Mouse (Mus musculus) gastrocnemius, adult 2 months (tissue): ENCODE data around the gene Mus81. TPM values are rescaled to one million over a fixed set of nuclear protein-coding genes. Genes with fewer than 3 reads are reported as not detected.
"Not testable (repeated sequence)": the region's sequence is repeated elsewhere in the genome, so short reads cannot be mapped to it uniquely, and the experiment has no call there.

Experiments
- DNase-seq: peaks from one replicate; pipeline ENCODE4 v3.0.0; 2022
- H3K27ac ChIP-seq: fragments of 200-600 bp; 2 replicates; pipeline ENCODE4 v1.8.1; 2022; ENCODE audit warnings: mild to moderate bottlenecking
- H3K4me3 ChIP-seq: fragments of 200-600 bp; 2 replicates; pipeline ENCODE4 v1.8.1; 2022; ENCODE audit warnings: mild to moderate bottlenecking, moderate library complexity
- CTCF ChIP-seq: fragments of 200-600 bp; IDR thresholded peaks from 2 replicates; pipeline ENCODE4 v1.8.1; 2022; ENCODE audit warnings: antibody characterized with exemption, mild to moderate bottlenecking, moderate library complexity
- intact Hi-C: fragments of 180-260 bp; cut with DNase I; formaldehyde crosslinking; loops from one replicate; pipeline ENCODE4 v1.15.1; 2025
- total RNA-seq, 2 experiments: library from RNA; stranded (reverse); gene quantifications; 2 replicates each; pipeline ENCODE4 v1.2.3; 2021

Mus81 gene
- total RNA-seq, 2 experiments from 2014 or later, result 20.1 to 23.3 TPM

DNA sequence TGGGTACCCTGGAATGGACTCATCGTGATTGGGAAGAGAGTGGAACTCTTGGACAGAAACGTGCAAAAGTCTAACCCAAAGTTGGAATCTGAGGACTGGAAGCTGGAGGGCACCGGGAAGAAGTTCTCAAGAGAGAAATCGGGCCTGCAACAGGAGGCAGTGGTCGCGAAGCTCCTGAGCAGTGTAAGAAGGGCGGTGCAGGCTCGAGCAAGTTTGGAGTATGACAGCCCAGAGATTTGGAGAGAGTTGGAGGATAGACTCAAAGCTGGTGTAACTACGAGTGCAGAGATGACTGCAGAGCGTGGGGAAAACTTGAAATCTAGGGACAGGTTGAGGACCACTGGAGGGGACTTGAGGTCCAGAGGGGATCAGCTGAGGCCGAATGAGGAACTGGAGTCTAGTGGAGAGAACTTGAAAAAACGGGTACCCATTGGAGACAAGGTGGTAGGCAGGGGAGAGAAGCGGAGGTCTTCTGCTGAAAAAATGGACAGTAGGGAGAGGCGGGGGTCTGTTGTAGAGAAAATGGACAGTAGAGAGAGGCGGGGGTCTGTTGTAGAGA lies 23.0 kb upstream of the Mus81 start:
- Histone ChIP-seq H3K27ac (peak overlapping the region; percentile 89), H3K4me3 (peak overlapping the region; percentile 93)
- no peak for DNase-seq
- TF ChIP-seq CTCF, result no peak
- intact Hi-C loops, result loop anchor here (2.0 kb wide), 1 partner anchor 20 kb away; the partner anchor contains the start of gene Cfl1

DNA sequence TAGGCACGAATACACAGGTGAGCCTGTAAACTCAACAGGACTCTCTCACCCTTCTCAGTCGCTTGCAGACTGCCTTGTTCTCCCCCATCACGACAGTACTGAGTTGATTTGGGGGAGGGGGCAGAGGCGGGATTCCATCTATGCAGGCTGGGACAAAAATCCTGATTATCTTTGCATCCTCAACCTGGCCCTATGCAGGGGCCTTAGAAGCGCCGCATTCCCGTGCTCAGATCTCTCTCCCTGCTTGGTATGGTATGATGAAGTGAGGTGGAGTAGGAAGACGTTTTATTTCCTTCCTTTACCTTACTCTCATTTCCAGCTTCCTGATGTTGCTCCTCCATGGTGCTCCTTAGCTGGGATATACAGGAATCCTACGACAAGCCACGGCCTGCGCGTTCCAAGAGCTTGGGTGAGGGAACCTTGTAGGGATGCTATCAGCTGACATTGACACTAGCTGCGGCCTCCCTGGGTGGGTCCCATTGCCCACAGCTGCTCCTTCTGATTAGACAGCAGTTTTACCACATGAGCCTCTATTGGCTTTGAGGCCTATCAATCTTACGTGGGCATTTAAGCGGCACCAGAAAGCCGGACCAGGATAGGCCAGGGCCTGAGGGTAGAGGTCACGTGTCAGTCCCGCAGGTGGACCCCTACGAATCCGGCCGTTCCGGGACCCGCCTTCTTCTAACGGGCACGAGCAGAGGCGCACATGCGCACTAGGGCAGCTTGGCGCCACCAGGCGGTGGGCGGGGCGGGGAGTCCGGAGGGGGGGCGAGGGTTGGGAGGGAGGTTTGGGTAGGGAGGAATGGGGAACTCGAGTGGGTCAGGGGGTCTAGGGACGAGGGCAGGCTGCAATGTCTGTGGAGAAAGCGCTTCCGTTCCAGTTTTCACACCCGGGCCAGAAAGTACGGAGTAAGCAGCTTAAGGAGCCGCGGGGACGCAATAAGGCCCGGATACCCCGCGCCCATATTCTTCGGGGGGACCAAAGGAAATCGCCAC lies 22.1 kb upstream of the Mus81 start, which contains the start of gene Snx32:
Gene Snx32, minus strand, starts transcription at position 508 of the 996 bp plus-strand sequence.
- Histone ChIP-seq H3K4me3 (peak within 1 kb of the TSS; percentile 93), H3K27ac (peak within 1 kb of the TSS; percentile 89)
- TF ChIP-seq CTCF, result peak; percentile 45
- intact Hi-C loops, result loop anchor here (2.0 kb wide), 1 partner anchor 20 kb away; the partner anchor contains the start of gene Cfl1
- peak; percentile 99 for DNase-seq

DNA sequence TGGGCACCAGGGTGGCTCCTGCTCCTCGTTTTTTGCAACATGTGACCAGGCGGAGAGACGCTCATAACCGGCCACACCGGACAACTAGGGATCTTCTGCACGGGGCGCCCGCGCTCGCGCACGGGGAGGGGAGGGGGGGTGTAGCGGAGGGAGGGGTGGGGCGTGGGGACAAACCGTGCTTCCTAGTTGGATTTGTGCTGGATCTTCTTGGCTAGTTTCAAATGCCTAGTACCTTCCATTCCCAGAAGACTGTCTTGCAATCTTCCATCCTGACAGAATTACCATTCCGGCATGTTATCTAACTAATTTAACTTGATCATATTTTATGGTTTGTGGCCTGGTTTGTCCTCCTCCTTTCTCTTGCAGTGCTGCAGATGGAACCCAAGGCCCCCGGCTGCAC lies 15.5 kb upstream of the Mus81 start, which contains the start of gene 1700020D05Rik:
Gene 1700020D05Rik, minus strand, starts transcription at position 101 of the 400 bp plus-strand sequence.
- Histone ChIP-seq H3K4me3 (no peak within 1 kb of the TSS), H3K27ac (no peak within 1 kb of the TSS)
- intact Hi-C loops, result no loop called here
- TF ChIP-seq CTCF, result no peak
- DNase-seq, result no peak

DNA sequence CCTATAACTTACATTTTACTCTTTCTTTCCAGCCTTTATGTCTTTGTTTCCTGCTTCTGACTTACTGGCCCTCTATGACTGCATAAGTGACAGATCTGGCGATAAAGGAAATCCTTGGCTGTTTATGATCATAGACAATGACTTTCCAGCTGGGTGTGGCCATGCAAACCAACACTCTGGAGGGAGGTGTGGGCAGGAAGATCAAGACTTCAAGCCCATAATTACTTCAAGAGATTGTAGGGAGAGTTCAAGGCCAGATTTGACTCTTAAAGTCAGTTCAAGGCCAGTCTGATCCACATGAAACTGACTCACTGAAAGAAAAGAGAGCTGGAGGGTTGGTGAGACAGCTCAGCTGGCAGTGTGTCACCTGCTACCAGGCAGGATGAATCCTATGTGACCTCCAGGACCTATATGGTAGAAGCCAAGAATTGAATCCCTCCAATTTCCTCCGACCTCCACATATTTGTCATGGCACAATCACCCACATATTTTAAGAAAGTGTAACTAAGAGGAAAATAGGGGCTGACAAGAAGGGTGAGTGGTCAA lies 12.2 kb upstream of the Mus81 start:
- Histone ChIP-seq H3K4me3 (no peak overlapping the region), H3K27ac (no peak overlapping the region)
- no peak for TF ChIP-seq CTCF
- intact Hi-C loops, result no loop called here
- DNase-seq, result no peak

DNA sequence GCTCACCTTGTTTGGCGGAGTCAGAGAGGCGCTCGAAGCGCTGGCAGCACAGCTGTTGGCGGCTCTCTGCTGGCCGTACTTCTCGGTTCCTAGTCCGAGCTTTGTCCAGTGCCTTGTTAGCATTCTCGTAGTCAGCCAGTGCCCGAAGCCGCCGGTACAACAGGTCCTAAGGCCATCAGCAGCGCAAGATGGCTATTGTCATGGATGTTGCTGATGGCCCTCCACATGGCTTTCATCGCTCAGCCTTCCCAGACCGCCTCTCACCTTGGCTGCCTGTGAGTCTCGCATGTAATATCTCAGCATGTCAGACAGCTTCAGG lies 7.8 kb upstream of the Mus81 start:
- TF ChIP-seq CTCF, result no peak

DNA sequence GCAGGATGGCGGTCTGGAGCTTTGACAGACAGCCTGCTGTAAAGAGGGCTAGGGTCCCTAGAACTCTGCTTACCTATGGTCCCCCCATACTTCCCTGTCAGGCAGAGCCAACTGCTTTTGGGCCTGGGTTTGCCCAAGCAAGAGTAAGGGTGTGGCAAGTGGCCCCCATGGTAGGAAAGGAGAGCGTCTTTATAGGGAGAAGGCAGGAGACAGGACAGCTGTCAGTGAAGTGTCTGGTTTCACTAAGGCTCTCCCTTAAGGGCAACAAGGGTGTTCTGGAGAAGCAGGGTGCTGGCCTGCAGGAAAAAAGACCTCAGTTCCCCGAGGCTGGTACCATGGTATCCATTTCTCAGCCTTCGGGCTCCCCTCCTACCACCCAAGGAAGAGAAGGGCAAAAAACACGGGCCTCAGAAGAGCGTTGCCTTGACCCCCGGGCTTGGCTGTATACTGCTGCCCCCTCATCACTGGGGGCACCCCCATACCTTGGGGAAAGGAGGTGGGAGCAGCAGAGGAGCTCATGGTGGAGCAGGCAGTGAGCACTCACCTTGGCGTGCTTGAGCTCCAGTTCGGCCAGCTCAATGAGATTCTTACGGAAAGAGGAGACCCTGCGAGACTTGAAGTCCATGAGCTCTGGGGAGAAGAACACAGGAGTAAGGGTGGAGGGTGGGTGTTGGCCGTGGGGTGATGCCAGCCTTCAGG lies 7.3 kb upstream of the Mus81 start:
- no peak for DNase-seq
- intact Hi-C loops, result no loop called here
- H3K27ac ChIP-seq, result peak overlapping the region; percentile 62
- no peak for TF ChIP-seq CTCF
- H3K4me3 ChIP-seq, result no peak overlapping the region

More for the DNA sequence above, 7.8 kb upstream of the Mus81 start:
- DNase-seq, result no peak
- Histone ChIP-seq H3K27ac (peak overlapping the region; percentile 62), H3K4me3 (no peak overlapping the region)
- intact Hi-C loops, result no loop called here

DNA sequence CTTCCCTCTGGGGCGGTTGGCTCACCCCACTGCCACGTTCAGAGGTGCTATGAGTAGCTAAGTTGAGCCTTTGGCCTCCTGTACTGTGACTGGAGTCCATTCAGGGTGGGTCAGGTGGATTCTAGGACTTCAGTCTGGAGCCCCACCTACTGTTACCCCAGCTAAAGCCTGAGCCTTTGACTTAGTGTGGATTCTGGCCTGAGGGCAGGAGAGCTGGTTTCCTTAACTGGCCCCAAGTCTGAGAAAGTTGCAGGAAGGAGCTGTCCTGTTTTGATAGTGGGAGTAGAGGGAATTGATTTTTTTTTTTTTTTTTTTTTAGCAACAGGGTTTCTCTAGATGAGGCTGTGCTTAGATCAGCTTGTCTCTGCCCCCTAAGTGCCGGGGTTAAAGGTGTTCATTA lies 6.1 kb upstream of the Mus81 start:
- intact Hi-C loops, result no loop called here
- Histone ChIP-seq H3K4me3 (no peak overlapping the region), H3K27ac (peak overlapping the region; percentile 49; the same call in 1 of the 2 replicates)
- no peak for DNase-seq
- no peak for TF ChIP-seq CTCF

DNA sequence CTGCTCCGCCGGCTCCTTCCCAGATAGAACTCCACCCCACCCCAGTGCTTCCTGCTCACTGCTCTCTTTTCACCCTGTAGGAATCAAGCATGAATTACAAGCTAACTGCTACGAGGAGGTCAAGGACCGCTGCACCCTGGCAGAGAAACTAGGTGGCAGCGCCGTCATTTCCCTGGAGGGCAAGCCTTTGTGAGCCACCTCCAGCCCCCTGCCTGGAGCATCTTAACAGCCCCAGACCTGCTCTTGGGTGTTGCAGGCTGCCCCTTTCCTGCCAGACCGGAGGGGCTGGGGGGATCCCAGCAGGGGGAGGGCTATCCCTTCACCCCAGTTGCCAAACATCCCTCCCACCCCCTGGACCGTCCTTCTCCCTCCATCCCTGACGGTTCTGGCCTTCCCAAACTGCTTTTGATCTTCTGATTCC lies 5.1 kb upstream of the Mus81 start:
- DNase-seq, intact Hi-C loops, H3K27ac ChIP-seq: not testable (repeated sequence)
- H3K4me3 ChIP-seq, result peak overlapping the region; percentile 100

DNA sequence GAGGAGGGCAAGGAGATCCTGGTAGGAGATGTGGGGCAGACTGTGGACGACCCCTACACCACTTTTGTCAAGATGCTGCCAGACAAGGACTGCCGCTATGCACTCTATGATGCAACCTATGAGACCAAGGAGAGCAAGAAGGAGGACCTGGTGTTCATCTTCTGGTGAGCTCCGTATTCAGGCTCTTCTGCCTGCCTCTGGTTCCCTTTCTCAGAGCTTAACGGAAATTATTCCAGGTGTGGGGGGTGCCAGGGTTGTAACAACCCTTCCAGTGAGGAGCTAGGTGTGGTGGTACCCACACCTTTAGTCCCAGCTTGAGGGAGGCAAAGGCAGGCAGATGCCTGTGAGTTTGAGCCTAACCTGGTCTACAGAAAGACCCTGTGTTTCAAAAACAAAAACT lies 4.4 kb upstream of the Mus81 start:
- no peak for TF ChIP-seq CTCF
- DNase-seq, result no peak
- peak overlapping the region; percentile 24; the same call in 1 of the 2 replicates for H3K27ac ChIP-seq
- intact Hi-C loops, result no loop called here
- H3K4me3 ChIP-seq, result peak overlapping the region; percentile 100; the same call in 1 of the 2 replicates

DNA sequence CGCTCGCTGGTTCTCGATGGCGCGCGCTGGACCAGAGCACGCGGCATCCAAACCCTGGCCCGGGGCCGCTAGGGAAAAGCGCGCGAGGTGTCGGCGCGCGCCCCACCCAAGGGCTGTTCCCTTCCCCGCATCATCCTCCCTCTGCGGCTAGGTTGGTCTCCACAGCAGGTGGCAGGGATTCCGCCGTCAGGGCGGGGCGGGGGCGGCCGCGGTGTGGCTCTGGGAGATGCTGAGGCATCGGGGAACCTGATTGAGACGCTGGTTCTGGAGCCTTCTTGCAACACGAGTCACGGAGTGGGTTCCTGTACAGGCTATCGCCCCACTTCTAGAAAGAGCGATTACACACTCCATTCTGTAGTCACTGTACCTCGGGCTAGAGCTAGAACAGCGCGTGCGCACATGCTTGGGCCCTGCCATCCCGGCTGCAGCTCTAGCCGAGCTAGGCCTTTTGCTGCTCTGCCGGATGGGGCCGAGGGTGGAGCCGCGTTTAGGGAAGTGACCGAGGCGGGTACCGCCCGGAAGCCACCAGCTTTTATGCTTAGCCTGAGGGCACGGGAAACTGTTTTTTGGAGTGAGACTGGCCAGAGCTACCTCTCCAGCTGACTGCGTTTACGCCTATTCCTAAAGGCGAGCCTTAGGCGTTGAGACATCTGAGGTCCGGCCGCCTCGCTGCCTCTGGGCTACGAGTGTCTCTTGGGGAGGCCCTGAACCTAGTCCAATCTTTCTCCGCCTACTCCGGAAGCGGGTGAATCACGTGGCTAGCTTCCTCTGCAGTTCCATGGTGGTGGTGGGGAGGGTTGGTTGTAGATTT lies 2.9 kb upstream of the Mus81 start:
- Histone ChIP-seq H3K4me3 (peak overlapping the region; percentile 100), H3K27ac (peak overlapping the region; percentile 98)
- intact Hi-C loops, result loop anchor here (2.0 kb wide), 1 partner anchor 20 kb away; the partner anchor contains the start of gene Snx32
- no peak for TF ChIP-seq CTCF
- DNase-seq, result peak; percentile 89

DNA sequence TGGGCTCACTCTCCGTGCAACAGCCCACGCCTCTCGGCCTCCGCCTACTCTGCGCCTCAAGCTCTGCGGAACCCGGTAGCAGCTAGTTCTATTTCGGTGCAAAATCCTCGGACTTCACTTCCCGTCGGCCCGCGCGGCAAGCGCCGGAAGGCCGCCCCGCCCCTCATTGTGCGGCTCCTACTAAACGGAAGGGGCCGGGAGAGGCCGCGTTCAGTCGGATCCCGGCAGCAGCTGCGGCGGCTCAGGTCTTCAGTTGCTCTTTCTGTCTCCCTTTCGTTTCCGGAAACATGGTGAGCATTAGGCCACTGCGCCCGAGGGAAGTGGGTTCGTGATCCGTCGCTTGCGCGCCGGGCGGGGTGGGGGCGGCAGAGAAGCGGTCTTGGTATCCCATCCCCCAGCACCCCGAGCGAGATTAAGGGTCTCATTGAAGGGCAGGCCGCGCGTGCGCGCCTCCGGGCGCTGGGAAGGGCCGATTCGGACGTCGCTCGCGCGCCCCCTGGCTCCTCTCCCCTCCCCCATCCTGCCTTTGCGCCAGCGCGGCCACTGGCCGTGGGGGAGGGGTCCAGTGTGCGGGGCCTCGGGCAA lies 2.2 kb upstream of the Mus81 start, which contains the start of gene Cfl1:
Gene Cfl1, plus strand, starts transcription at position 143 of the 585 bp plus-strand sequence.
- Histone ChIP-seq H3K4me3 (peak within 1 kb of the TSS; percentile 100), H3K27ac (peak within 1 kb of the TSS; percentile 98)
- TF ChIP-seq CTCF, result no peak
- DNase-seq, result peak; percentile 96
- intact Hi-C loops, result loop anchor here (2.0 kb wide), 1 partner anchor 20 kb away; the partner anchor contains the start of gene Snx32

DNA sequence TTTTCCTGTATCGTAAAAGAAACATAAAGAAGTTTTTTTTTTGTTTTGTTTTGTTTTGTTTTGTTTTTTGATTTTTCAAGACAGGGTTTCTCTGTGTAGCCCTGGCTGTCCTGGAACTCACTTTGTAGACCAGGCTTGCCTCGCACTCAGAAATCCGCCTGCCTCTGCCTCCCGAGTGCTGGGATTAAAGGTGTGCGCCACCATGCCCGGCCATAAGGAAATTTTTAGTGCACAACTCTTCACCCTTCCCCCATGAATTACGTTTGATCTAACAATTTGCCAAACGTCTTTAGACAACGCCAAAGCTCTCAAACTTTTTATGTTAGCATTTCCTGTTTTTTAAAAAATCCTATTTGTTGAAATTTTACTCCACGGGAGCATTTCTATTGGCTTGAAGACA lies 1.5 kb upstream of the Mus81 start:
- not testable (repeated sequence) for DNase-seq
- H3K4me3 ChIP-seq, result peak overlapping the region; percentile 100
- peak overlapping the region; percentile 98 for H3K27ac ChIP-seq
- intact Hi-C loops, result loop anchor here (2.0 to 5.0 kb wide), 3 partner anchors 21 to 82 kb away; partner anchors contain the start of genes AI837181, Drap1 and Snx32
